Mouse (Mus musculus) adrenal gland, postnatal 36 days (tissue): Measurements from ENCODE around the gene Gm20696. TPM values are rescaled to one million over a fixed set of nuclear protein-coding genes. Genes with fewer than 3 reads are reported as not detected.

ENCODE experiments used
- DNase-seq, 2 experiments: peaks; one replicate each; pipeline ENCODE4 v3.0.0; 2021; ENCODE audit warnings: mixed read lengths in 1 of 2
- total RNA-seq, 2 experiments: library from RNA; stranded (reverse); gene quantifications; 2 replicates each; pipeline ENCODE4 v1.2.3; 2021

Gm20696 gene
- total RNA-seq, 2 experiments from 2014 or later, result 3.4 to 4.7 TPM

DNA sequence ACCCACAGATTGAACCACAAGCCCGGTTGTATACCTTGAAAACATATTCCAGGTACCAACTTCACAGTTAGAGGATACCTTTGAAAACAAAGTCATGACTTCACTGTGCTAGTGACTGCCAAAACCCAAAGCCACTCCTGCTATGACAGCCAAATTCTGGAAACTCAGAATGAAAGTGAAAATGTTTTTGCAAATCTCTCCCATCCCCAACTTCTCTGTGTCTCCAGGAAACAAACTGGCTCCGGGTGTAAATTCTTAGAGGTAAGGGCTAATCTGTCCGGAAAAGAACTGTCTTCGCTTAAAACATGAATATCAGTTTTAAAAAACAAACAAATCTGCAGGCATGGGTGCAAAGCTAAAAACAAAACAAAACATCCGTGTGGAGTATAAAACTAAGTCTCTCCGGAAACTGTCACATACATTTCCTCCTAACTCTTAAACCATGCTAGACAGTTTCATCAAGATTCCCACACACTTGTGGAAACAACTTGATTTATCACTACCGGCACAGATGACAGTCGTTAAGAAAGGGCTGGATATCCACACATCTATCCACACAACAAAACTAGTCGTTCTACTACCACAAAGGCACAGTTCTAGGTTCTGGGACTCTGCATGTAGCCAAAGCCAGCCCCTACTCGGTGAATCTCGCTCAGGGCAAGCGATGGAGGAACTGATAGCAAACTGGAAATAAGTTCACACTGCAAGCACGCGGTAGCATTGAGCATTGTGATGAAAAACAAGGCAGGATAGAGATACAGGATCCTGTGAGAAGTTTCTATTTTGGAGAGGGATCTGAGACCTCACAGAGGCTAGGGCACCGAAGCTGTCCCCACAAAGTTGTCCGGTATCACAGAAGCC is 910 bp downstream of the Gm20696 start:
- DNase-seq, result no peak

DNA sequence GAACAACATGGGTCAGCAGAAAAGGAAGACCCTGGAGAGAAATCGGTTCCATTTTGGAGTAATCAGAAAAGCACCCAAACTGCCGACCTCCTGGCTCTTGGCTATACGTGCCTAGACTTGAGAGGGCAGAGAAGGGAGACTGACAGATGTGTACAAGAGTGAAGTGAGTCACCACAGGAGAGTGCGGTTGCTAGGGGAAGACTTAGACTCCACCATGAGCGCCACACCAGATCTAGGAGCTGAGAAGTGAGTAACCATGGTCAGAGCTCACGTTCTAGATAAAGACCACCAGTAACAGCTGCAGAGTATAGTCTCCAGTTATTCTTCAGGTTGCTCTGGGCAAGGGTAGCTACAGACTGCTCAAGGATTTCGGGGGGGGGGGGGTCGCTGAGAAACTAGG is 3.4 kb downstream of the Gm20696 start:
- no peak for DNase-seq

DNA sequence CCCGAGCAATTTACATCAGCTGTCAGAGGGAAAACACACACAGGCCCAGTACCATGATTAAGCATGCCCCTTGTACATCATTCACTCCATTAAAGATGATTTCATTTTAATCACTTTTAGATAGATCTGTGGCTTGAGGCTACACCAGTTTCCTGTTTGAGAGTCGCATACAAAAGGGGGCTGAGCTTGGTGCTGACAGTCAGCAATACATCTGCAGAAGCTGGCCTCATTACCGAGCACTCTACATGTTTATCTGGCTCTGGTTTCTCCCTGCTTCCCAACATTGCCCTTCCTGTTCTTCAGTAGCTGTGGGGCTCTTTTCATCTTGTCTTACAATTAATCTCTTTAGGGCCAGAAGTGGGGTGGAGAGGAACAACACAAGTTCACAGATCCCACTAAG is 6.2 kb downstream of the Gm20696 start:
- DNase-seq, result no peak

DNA sequence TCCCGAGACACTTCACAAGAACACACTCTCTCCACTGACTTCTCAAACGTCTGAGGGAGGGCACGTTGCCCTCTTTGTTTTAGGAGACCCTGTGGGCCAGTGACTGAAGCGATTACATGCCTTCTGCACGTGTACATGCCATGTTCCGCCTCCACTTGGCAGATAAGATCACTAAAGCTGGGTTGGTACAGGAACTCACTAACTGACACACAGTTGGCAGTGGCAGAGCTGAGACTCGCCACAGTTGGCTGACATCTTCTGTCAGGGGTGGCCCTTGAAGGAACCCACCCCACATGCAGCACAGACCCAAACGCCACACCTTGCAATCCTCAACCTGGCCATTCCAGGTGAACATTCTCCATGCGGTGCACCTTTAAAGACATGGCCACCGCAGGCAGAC is 8.0 kb downstream of the Gm20696 start:
- DNase-seq, result peak in 1 of 2 experiments; percentile 8

DNA sequence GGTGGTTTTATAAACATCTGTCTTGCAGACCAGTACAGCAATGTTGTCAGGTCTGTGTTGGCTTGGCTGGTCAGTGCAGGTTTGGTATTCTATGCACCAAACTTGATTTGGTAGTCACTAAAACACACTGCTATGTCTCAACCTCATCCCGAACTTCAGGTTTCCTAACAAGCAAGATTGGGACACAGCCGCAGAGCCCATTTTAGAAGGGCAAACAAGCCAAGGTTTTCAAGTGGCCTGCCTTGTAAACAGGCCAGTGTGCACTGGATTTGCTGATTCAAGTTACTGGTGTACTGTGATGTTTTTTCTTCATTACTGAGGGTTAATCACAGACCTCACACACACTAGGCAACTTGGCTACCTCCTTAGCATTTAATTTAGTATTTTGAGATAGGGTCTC is 10.5 kb downstream of the Gm20696 start:
- DNase-seq, result no peak

DNA sequence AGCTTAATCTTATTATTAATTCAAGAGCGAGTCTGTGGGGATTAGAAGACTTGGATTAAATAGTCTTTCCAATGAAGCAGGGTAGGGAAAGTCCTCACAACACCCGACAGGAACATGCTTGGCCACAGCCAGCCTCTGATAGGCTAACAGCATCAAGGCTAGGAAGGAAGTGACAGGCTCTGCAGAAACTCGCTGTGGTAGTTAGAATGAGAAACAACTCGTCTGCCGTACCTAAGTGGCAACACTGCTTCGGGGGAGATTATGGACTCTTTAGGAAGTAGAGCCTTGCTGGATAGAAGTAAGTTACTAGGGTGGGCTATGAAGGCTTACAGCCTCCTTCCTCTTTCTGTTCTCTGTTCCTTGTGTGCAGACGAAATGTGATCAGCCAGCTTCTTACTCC is 11.1 kb downstream of the Gm20696 start:
- DNase-seq, result no peak

DNA sequence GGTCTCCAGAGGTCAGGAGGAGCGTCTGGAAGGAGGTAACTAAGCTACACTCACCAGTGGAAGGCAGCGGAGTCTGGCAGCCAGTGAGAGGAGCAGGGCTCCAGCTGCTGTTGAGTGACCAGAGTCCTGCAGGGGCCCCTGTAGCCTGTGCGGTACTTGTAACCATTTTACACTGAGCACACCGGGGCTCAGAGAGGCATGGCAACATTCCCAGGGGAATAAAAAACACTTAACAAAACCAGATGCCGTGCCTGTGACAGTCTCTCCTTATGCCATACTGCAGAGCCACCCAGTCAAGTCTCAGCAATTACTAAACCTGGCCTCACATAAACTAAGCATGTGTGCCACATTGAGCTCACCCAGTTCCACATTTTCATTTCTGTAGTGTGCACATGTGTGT is 12.3 kb downstream of the Gm20696 start:
- DNase-seq, result no peak

DNA sequence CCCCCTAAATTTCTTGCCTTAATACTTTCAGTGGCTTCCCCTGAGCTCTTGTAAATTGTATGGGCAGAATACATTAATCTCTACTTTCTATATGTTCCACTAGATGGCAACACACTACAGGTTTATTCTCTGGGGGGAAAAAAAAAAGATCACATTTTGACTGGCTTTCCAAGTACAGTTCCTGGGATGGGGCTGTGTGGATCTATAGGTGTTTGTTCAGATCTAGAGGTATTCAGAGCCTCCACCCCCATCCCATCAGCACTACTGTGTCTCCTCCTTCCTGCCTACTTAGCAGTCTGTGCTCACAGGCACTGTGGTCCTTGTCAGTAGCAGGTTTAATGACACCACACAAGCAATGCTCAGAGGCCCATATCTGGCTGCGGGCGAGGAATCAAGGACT is 14.3 kb downstream of the Gm20696 start:
- DNase-seq, result no peak

DNA sequence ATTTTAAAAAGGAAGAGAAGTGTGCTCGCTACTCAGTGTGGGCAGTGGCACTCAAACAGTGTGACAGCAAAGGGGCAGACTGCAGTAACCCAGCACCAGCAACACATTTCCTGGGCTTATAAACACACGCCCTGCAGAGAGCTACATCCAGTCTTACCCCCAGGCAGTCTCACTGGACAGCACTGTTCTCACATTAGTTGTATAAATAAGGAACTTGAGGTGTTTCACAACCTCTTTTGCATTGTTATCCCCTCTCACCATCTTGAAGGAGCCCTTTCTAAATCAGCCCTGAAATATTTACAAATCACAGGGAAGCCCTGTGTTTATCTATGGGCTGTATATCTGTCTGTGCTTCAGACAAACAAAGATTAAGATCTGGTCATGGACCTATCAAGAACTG is 17.3 kb downstream of the Gm20696 start:
- no peak for DNase-seq

DNA sequence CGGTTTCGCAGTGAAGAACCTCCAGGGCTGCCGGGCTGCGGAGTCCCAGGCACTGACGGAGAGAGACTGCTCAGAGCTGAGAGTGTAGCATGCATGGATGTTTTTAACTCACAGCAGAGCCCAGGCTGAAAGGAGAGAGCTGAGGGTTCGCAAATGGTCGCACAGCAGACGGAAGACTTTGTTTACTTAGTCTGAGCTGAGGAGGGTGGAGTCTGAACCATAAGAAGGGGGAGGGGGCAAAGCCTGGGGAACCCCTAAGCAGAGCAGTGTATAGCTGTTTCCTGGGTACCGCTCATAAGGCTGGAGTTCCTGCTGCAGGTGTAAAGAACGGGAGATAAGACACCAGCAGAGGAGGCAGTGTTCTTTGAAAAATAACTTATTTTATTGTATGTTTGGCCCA is 20.3 kb downstream of the Gm20696 start:
- DNase-seq, result no peak

DNA sequence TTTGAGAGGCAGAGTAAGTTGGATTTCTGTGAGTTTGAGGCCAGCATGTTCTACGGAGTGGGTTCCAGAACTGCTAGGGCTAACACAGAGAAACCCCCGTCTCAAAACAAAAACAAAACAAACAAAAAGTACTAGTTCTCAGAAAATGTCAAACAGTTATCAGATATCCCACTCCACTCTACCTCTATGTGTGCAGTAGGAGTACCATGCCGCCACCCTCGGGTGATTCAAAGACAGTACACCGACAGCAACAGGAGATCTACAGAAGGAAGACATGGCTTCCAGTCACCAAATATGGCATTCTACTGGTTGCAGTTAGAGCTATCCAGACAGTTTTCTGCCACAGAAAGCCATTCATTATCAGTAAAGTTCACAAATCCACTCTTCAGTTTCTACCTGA is 21.7 kb downstream of the Gm20696 start:
- no peak for DNase-seq

DNA sequence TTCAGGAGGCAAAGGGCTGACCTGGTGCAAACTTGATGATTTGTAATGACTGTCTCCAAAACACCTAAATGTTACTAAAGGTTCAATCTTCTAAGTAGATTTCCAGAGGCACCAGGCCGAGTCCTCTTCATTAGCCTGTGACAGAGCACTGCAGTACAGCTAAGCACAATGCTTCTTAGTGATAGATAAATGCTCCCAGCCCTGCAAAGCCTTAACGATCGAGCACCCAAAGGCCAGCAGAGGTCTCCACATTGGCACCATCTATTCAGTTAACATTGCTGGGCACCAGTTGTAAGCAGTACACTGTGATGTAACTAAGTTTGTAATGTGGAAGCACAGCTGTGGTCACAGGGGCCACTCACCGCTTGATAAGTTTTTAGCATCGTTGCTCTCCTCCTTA is 22.2 kb downstream of the Gm20696 start:
- no peak for DNase-seq

DNA sequence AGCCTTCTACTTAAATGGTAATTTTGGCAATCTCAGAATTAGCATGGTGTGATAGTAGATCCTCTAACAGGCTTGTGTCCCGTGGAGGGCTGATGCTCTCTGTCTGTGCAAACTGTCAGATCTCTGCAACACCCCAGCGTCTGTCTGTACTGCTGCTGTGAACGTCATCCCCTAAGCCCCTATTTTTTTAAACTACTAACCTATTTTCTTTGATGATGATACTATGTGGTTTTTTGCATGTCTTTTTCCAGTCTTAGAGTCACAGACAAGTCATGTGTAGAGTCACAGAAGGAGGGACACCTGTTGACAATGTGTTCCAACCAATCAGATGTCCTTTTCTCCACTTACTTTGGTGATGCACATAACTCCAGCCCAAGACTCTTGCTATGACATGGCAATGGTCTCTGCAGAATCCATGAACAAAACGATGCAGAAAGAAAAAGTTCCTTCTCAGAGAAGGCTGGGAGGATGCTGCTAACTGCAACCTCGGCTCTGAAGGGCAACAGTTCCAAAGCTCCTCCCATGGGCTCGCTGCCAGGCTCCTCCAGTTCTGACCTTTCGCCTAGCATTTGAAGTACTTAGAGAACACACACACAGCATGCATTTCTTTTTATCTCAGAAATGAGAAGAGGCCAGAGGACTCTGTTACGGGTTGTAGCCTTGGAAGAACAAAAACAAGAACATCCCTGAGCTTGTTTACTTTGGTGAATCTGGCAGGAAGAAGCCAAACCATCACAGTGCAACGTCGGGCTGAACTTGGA is 23.0 kb downstream of the Gm20696 start:
- peak; percentile 86 to 91 for DNase-seq

DNA sequence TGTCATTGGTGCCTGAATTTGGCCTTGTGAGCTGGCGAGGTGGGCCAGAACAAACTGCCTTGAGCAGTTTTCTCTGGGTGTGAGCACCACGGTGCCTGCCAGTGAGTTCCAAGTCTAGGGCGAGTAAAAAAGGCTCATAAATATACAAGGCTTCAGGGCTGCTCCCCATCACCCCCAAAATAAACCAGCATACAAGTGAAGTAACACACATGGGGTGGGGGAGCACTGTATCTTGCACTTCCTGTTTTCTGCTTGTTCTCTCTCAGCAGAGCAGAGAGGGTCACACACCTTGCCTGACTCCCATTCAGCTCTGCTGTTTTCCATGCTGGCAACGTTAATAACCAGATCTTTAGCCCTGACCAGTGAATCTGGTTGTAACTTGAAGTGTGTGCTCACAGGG is 29.1 kb downstream of the Gm20696 start:
- DNase-seq, result no peak

DNA sequence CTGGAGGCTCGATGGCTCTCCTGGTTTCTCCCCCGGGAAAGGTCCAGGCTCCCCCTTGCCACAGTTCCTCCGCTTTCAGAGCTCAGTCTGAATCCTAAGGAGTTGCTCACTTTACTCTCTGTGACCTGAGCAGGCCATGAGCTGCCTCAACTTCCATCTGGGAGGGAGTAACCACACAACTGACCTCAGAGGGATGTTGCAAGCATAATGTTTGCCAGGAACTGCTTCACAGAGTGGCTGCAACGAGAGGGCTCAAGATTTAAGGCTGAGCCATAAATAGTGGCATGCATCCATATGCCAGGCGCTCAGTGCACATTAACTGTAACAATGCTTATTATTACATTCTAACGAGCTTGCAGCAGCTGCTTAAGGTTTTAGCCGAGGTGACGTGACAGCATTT is 29.8 kb downstream of the Gm20696 start:
- DNase-seq, result no peak

DNA sequence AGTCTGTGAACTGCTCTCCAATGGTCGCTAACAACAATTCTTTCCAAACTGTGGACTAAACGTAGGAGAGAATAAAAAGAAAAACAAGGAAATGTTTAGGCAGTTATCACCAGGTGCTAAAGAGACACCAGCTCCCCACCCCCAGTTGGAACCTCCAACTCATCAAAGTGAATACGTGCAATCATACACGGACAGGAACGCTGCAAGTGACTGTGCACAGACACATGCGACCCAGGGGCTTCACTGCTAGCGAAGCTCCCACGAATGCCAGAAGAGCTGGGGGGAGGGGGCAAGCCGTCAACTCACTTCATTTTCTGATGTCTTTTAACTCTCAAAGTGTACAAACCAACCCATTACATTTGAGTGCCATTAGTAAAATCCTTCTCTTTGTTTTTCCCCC is 30.5 kb downstream of the Gm20696 start:
- DNase-seq, result no peak

DNA sequence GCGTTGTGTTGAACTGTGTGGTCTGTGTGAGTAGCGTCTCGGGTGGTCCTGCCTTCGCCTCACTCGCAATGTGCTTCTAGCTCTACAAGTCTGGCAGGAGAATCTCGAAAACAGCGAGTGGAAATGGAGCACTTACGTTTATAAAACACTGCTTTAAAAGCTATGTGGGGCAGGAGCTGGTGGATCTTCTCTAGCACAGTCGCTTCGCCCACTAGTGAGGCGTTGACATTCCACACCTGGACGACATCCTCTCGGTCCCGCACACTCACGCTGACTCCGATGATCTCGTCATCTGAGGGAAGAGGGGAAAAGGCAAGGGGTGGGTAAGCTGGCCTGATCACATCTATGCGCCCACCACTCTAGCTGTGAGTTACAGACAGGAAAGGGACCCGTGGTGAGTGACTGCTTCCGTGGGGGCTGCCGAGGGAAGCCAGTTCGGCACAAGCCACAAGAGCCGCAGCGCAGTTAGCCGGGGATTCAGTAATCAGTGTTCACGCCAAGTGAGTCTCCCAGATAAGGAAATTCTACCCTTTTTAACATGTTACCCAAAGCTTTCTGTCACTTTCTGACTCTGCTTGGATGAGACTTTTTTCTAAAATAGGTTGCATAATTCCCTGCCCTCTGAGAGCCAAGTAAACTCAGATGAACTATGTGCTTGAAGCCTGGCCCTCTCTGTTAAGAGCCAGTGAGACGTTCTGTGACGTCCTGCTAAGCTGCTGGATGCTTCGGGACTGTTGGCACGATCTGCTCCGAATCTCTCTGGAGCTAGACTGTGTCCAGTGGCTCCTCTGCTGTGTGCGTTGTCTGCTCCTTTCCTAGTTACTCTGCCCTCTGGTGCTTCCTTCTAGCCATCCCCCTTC is 34.2 kb downstream of the Gm20696 start:
- no peak for DNase-seq

DNA sequence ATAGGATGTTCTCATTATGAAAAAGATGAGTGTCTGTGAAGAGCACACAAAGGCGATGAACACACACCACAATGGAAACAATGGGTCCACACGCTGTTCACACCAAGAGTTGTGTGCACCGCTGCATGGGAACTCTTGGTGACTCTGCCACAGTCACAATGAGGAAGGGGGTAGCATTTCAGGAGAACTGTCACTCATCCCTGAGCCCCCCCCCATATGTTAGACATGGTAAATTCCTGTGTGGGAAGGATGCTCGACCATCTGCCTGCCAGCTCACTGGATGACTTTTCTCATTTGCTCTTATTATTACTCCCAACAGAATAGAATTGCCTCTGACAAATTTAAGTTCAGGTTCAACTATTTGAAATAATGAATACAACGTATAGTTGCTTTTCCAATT is 35.0 kb downstream of the Gm20696 start:
- DNase-seq, result no peak

DNA sequence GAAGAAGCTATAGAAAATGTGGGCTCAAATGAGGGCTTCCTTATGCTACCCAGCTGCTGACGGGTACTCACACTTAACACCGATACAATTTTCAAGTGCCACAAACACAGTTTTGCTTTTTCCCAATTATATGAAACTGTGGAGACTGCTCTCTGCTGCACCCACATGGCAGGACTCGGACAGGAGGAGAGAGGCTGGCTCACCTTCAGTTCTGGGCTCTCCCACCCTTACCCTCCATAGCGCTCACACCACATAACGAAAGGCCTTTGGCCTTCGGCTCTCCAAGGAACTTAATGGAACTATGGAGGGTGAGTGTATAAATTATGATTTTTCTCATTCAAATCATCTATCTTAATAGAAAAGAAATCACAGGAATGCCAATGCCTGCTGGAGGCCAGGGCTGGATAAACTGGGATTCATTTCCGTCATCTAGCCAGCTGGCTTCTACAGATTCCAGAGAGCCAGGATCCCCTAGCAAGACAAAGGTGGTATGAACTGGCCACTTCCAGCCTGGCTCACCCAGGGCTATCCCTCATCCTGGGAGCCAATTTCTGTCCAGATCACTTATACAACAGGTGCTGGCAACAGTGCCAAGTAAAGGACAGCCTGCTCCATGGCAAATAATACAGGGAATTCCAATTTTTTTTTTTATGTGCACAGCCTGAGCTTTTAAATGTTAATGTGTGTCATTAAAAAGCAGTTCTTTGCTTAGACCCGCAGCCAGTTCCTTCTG is 36.7 kb downstream of the Gm20696 start:
- no peak for DNase-seq

DNA sequence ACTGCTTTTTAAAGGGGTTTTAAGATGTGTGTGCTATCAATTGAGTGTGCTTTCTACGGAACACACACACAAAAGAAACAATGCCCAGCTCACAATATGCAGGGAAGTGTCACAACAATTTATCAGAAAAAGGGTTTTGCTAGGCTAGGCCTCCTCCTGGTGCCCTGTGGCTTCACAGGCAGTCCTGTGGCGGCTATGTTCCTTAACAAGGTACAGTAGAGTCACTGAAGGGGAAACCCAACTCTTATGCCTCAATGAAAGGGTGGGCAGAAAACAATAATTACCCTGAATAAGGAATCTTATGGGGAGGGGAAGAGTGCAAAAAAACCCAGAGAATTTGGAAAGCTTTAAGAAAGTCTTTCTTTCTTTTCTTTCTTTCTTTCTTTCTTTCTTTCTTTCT is 40.2 kb downstream of the Gm20696 start:
- DNase-seq, result no peak

DNA sequence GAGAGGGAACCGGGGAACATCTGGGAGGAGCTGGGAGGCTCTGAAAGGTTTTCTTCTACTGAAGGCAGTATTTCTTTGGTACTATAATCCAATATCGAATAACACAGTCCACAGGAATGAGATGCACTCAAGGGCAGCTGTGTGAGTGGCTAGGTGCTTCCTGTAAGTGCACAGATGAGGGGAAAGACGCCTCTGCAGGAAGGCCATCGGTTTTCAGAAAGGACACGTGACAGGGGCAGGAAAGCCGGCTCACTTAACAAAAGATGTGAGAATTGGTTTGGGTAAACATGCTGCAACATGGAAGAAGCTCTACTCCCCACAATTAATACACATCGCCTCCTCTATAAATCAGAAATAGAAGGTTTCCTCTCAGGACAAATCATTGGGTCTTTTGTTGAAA is 40.8 kb downstream of the Gm20696 start:
- no peak for DNase-seq

DNA sequence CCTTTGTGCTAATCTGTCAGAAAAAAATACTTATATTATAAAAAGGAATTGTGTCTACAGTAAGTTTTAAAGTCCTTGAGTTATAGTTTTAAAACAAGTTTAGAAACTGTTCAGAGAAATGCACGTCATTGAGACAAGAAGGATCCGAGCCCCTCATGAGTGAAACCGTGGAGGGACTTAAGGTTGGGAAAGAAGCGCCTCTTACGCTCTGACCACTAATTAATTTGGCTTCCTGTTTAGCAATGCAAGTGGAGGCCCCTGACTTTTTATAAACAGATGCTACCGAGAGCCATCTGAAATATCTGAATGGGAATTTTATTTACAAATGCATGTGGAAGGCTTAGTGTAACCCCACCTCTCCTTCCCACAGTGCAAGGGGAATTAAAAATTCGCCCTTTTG is 41.3 kb downstream of the Gm20696 start:
- no peak for DNase-seq
